Mouse (Mus musculus): Measurements from ENCODE around the gene Gsk3b.

- no peak for TF ChIP-seq GATA1 (IDR thresholded peaks at IDR 0.05; ENCODE audit: borderline replicate concordance, low read length)
- TF ChIP-seq FLI1 (IDR thresholded peaks at IDR 0.05; ENCODE audit: low read length), result no peak
Measured at GRCm38 (mm10) chr16:38287762-38288161, 199.0 kb downstream of the Gsk3b start.
